In the genomic region with DNA sequence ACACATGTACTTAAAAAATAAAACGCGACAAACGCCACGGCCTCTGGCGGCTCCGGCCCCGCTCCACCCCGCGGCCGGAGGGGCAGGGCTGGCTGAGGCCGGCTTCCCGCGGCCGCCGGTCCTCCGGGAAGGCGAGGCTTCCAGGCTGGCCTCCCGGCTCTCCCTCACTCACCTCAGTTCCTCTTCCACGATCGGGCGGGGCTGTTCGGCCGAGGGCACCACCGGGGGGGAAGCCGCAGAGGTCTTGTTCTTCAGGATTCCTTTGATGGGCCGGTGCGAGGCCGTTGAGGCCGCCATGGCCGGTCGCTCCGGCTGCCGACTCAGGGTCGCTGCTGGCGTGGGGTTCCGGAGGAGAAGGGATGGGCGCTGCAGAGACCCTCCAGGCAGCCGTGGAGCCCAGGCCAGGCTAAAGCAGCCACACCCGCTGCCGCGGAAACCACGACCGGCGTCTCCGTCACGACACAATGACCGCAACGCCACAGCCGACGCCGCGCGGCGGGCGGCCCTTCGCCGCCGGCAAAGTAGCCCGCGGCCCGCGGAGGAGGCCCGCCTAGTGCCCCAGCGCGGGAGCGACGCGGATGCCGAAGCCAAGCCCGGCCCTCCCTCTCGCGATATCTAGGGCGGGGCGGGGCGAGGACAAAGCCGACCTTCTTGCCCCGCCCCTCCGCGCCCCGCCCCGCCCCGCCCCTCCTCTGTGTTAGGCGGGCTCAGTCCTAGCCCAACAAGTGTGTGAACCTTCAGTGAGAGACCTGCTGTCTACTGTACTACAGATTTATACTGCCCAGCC, we compare ENCODE assay signal across 8 mouse cellular contexts. TPM values are rescaled to one million over a fixed set of nuclear protein-coding genes. Genes with fewer than 3 reads are reported as not detected.
DNase-seq lines count a peak whose midpoint lies in the region; ATAC-seq lines count a peak whose summit lies in the region.

A gene (minus strand): TSS at position 604 of the 787 bp plus-strand sequence.

- DNase-seq in adrenal gland, adult 2 months: peak; percentile 96
- peak; percentile 93 for DNase-seq in embryo, embryonic 10.5 days (ENCODE audit: low spot score)
- DNase-seq in gastrocnemius, postnatal 25 days: peak; percentile 94
- DNase-seq in left cerebral cortex, postnatal 25 days (ENCODE audit: low spot score in 2 of 2): peak; percentile 89
- peak; percentile 93 for DNase-seq in mesoderm, embryonic 11.5 days (ENCODE audit: low read depth, low spot score)
- DNase-seq in right cerebral cortex, postnatal 25 days: peak; percentile 89
- peak; percentile 90 to 91 for DNase-seq in urinary bladder, postnatal 36 days (ENCODE audit: low spot score in 2 of 2)

- intact Hi-C loops in left cerebral cortex, postnatal 25 days (cut with DNase I): loop anchor here (2.0 to 5.0 kb wide), 3 partner anchors 38 to 74 kb away; a partner anchor contains a TSS

- peak; percentile 95 for ATAC-seq in inflammation-experienced regulatory T-cells, adult 6 months

RNA-seq across cellular contexts. Expression of the gene that starts here (rescaled TPM):
- 10 to 100 TPM; 71.5 to 82.0 TPM for total RNA-seq in adrenal gland, adult 2 months (2021)
- 75.9 and 81.2 TPM in 2 replicates for polyA plus RNA-seq in adrenal gland, adult 2 months (2012; rRNA removed)
- 10 to 100 TPM; 67.7 to 74.0 TPM for total RNA-seq in gastrocnemius, postnatal 25 days (2021)
- polyA plus RNA-seq in inflammation-experienced regulatory T-cells, adult 6 months (2017; shearing (Covaris generic)): 10 to 100 TPM; 11.7 to 25.1 (median 13.1) TPM
- 100 to 1,000 TPM in 1 of 2 experiments, 10 to 100 TPM in 1; 95.9 to 112 TPM for total RNA-seq in left cerebral cortex, postnatal 25 days (2021)

Comparison
In these comparisons a context has a peak if more than half of its experiments do, and no peak if none do; other contexts are left out.
1. Peak in every context shown above with its lines: DNase-seq and ATAC-seq.